Mouse (Mus musculus): Measurements from ENCODE around the gene Pspn. TPM values are rescaled to one million over a fixed set of nuclear protein-coding genes. Genes with fewer than 3 reads are reported as not detected.

Pspn gene
- polyA plus RNA-seq, 1 experiment from 2014 or later: 0.68 TPM

Other genes starting within 250 kb of the Pspn start
- 3.9 and 5.1 TPM in 2 replicates for gene Nrtn, start 242.5 kb downstream of the Pspn start, polyA plus RNA-seq (2016; fragmentation: Nextera tagmentation; extraction: Ambion mirVana)
- gene Dus3l, start 235.3 kb downstream of the Pspn start, polyA plus RNA-seq (2016; fragmentation: Nextera tagmentation; extraction: Ambion mirVana): 46.8 and 47.6 TPM in 2 replicates
- gene Prr22, start 229.8 kb downstream of the Pspn start, polyA plus RNA-seq (2016; fragmentation: Nextera tagmentation; extraction: Ambion mirVana): 1.3 and 1.7 TPM in 2 replicates
- 8.7 and 10.2 TPM in 2 replicates for gene Rfx2, start 169.0 kb downstream of the Pspn start, polyA plus RNA-seq (2016; fragmentation: Nextera tagmentation; extraction: Ambion mirVana)
- gene Acsbg2, start 125.6 kb downstream of the Pspn start, polyA plus RNA-seq (2016; fragmentation: Nextera tagmentation; extraction: Ambion mirVana): not detected in 2 replicates
- gene 1700061G19Rik, start 124.5 kb downstream of the Pspn start, polyA plus RNA-seq (2016; fragmentation: Nextera tagmentation; extraction: Ambion mirVana): 0.27 and 0.52 TPM in 2 replicates
- gene Mllt1, start 64.6 kb downstream of the Pspn start, polyA plus RNA-seq (2016; fragmentation: Nextera tagmentation; extraction: Ambion mirVana): 100 and 102 TPM in 2 replicates
- not detected in 2 replicates for gene Acer1, start 17.9 kb downstream of the Pspn start, polyA plus RNA-seq (2016; fragmentation: Nextera tagmentation; extraction: Ambion mirVana)
- gene Clpp, start 9.7 kb downstream of the Pspn start, polyA plus RNA-seq (2016; fragmentation: Nextera tagmentation; extraction: Ambion mirVana): 121 and 136 TPM in 2 replicates
- gene Alkbh7, start 2.7 kb downstream of the Pspn start, polyA plus RNA-seq (2016; fragmentation: Nextera tagmentation; extraction: Ambion mirVana): 32.8 and 34.6 TPM in 2 replicates
- gene Gtf2f1, start 11.3 kb upstream of the Pspn start, polyA plus RNA-seq (2016; fragmentation: Nextera tagmentation; extraction: Ambion mirVana): 62.6 and 67.0 TPM in 2 replicates
- 0.52 TPM in 1 of 2 replicates, not detected in the other for gene Gm17949, start 11.5 kb upstream of the Pspn start, polyA plus RNA-seq (2016; fragmentation: Nextera tagmentation; extraction: Ambion mirVana)
- gene Khsrp, start 31.5 kb upstream of the Pspn start, polyA plus RNA-seq (2016; fragmentation: Nextera tagmentation; extraction: Ambion mirVana): 63.4 and 66.5 TPM in 2 replicates
- gene Slc25a41, start 41.6 kb upstream of the Pspn start, polyA plus RNA-seq (2016; fragmentation: Nextera tagmentation; extraction: Ambion mirVana): not detected in 2 replicates
- gene Crb3, start 59.1 kb upstream of the Pspn start, polyA plus RNA-seq (2016; fragmentation: Nextera tagmentation; extraction: Ambion mirVana): 2.7 and 3.8 TPM in 2 replicates
- 18.7 and 22.5 TPM in 2 replicates for gene Slc25a23, start 59.8 kb upstream of the Pspn start, polyA plus RNA-seq (2016; fragmentation: Nextera tagmentation; extraction: Ambion mirVana)
- 3.2 and 3.7 TPM in 2 replicates for gene Dennd1c, start 78.5 kb upstream of the Pspn start, polyA plus RNA-seq (2016; fragmentation: Nextera tagmentation; extraction: Ambion mirVana)
- 197 and 227 TPM in 2 replicates for gene Tubb4a, start 87.8 kb upstream of the Pspn start, polyA plus RNA-seq (2016; fragmentation: Nextera tagmentation; extraction: Ambion mirVana)
- gene Tnfsf9, start 105.3 kb upstream of the Pspn start, polyA plus RNA-seq (2016; fragmentation: Nextera tagmentation; extraction: Ambion mirVana): 5.8 and 6.1 TPM in 2 replicates
- 0.48 TPM in 1 of 2 replicates, not detected in the other for gene Cd70, start 149.8 kb upstream of the Pspn start, polyA plus RNA-seq (2016; fragmentation: Nextera tagmentation; extraction: Ambion mirVana)
- gene Tnfsf14, start 194.2 kb upstream of the Pspn start, polyA plus RNA-seq (2016; fragmentation: Nextera tagmentation; extraction: Ambion mirVana): not detected in 2 replicates
- gene C3, start 228.1 kb upstream of the Pspn start, polyA plus RNA-seq (2016; fragmentation: Nextera tagmentation; extraction: Ambion mirVana): 0.76 and 1.2 TPM in 2 replicates
- 24.7 and 27.1 TPM in 2 replicates for gene Gpr108, start 248.4 kb upstream of the Pspn start, polyA plus RNA-seq (2016; fragmentation: Nextera tagmentation; extraction: Ambion mirVana)
- 23.5 and 23.9 TPM in 2 replicates for gene Trip10, start 249.4 kb upstream of the Pspn start, polyA plus RNA-seq (2016; fragmentation: Nextera tagmentation; extraction: Ambion mirVana)